Mouse (Mus musculus): ENCODE measurements around the gene Cks1b.

Gene Cks1b

GRCm38 (mm10) chr3:89425876-89426275 is 7.7 kb upstream of the Cks1b start:
- no peak for DNase-seq (ENCODE audit: low read depth, low spot score)

- DNase-seq (ENCODE audit: low read depth, low spot score): no peak
These were observed 7.0 kb upstream of the Cks1b start for GRCm38 (mm10) chr3:89425141-89425525.

- no peak for DNase-seq (ENCODE audit: low read depth, low spot score)
These were observed 6.4 kb upstream of the Cks1b start for GRCm38 (mm10) chr3:89424416-89425140.

- DNase-seq (ENCODE audit: low read depth, low spot score): no peak
These were observed 4.5 kb upstream of the Cks1b start for GRCm38 (mm10) chr3:89422556-89423205.

- no peak for DNase-seq (ENCODE audit: low read depth, low spot score)
These were observed 3.8 kb upstream of the Cks1b start for GRCm38 (mm10) chr3:89421810-89422473.

- DNase-seq (ENCODE audit: low read depth, low spot score): peak; percentile 20
These were observed 3.0 kb upstream of the Cks1b start for GRCm38 (mm10) chr3:89421002-89421774.

- no peak for DNase-seq (ENCODE audit: low read depth, low spot score)
These were observed 2.2 kb upstream of the Cks1b start for GRCm38 (mm10) chr3:89420421-89420820.

GRCm38 (mm10) chr3:89419981-89420380 is 1.8 kb upstream of the Cks1b start:
- no peak for DNase-seq (ENCODE audit: low read depth, low spot score)

- no peak for DNase-seq (ENCODE audit: low read depth, low spot score)
These were observed 1.4 kb upstream of the Cks1b start for GRCm38 (mm10) chr3:89419571-89419970.

GRCm38 (mm10) chr3:89418861-89419250 is 673 bp upstream of the Cks1b start:
- no peak for DNase-seq (ENCODE audit: low read depth, low spot score)

- peak; percentile 94 for DNase-seq (ENCODE audit: low read depth, low spot score)
These were observed 378 bp downstream of the Cks1b start for GRCm38 (mm10) chr3:89417840-89418169.

- DNase-seq (ENCODE audit: low read depth, low spot score): no peak
These were observed 1.1 kb downstream of the Cks1b start for GRCm38 (mm10) chr3:89417131-89417530.

GRCm38 (mm10) chr3:89416158-89416557 is 2.0 kb downstream of the Cks1b start:
- DNase-seq (ENCODE audit: low read depth, low spot score): no peak

GRCm38 (mm10) chr3:89411490-89412393 is 6.4 kb downstream of the Cks1b start, which contains the start of gene Flad1:
Gene Flad1, minus strand, starts transcription at chr3:89411870.
- DNase-seq (ENCODE audit: low read depth, low spot score): peak; percentile 100

- no peak for DNase-seq (ENCODE audit: low read depth, low spot score)
These were observed 7.3 kb downstream of the Cks1b start for GRCm38 (mm10) chr3:89410864-89411263.

- DNase-seq (ENCODE audit: low read depth, low spot score): no peak
These were observed 8.5 kb downstream of the Cks1b start for GRCm38 (mm10) chr3:89409701-89410100.

GRCm38 (mm10) chr3:89408448-89408847 is 9.7 kb downstream of the Cks1b start:
- no peak for DNase-seq (ENCODE audit: low read depth, low spot score)

GRCm38 (mm10) chr3:89406887-89407286 is 11.3 kb downstream of the Cks1b start:
- DNase-seq (ENCODE audit: low read depth, low spot score): no peak

- DNase-seq (ENCODE audit: low read depth, low spot score): no peak
These were observed 15.5 kb downstream of the Cks1b start, which contains the start of gene Lenep for GRCm38 (mm10) chr3:89402693-89403092. Gene Lenep, minus strand, starts transcription at chr3:89402793.

GRCm38 (mm10) chr3:89401329-89401728 is 16.9 kb downstream of the Cks1b start:
- no peak for DNase-seq (ENCODE audit: low read depth, low spot score)

GRCm38 (mm10) chr3:89396654-89397005 is 21.6 kb downstream of the Cks1b start:
- DNase-seq (ENCODE audit: low read depth, low spot score): peak; percentile 88
